Mouse (Mus musculus): ENCODE data around the gene Vcl.

DNA sequence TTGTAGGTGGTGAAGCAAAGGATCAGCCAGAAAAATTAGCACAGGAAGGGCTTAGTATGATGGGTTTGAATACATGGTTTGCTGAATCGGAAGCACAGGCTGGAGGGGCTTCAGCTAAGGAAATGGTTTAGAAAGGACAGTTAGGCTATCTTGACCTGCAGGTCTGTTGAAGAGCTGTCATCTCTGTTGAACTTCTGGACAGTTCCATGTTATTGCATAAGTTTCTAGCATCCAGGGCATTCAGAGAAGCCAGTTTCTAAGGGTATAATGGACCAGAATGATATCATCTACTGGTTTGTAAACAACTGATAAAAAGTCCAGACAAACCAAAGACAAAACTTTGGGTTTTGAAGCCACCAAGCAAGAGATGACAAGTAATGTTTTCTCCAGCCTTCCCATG, 33.7 kb downstream of the Vcl start:
- TF ChIP-seq CTCF (IDR thresholded peaks at IDR 0.05; ENCODE audit: extremely low read depth, insufficient read depth, insufficient read length, insufficient replicate concordance) (no peak), POLR2A (IDR thresholded peaks at IDR 0.05; ENCODE audit: low read depth, low read length) (no peak)
